Mouse (Mus musculus) spleen, adult 2 months (tissue): ENCODE results near the gene Nmral1.

Experiments
- CTCF ChIP-seq: fragments of 200-500 bp; IDR thresholded peaks from 2 replicates; pipeline ENCODE4 v1.5.1; 2011; ENCODE audit warnings: mild to moderate bottlenecking, inconsistent platforms; ENCODE audit not compliant: insufficient read depth, insufficient read length, insufficient replicate concordance; ENCODE audit errors: extremely low read depth
- POLR2A ChIP-seq: fragments of 200-500 bp; IDR thresholded peaks from 2 replicates; pipeline ENCODE4 v1.6.1; 2011; ENCODE audit warnings: low read depth, low read length, inconsistent platforms

GRCm38 (mm10) chr16:4679121-4680018 is 39.8 kb downstream of the Nmral1 start, which contains the start of gene Coro7:
- peak; percentile 59; the same call in 1 of the 2 replicates for TF ChIP-seq POLR2A
- TF ChIP-seq CTCF, result no peak
